Mouse (Mus musculus): ENCODE measurements at regions not wholly inside any gene's neighbourhood (a gene's known extent, or its start where the extent isn't known, plus 50 kb on each side); places are given as distances from the start of the nearest gene placed in this dataset.
"Not testable (repeated sequence)": the region's sequence is repeated elsewhere in the genome, so short reads cannot be mapped to it uniquely, and the experiment has no call there.

DNA sequence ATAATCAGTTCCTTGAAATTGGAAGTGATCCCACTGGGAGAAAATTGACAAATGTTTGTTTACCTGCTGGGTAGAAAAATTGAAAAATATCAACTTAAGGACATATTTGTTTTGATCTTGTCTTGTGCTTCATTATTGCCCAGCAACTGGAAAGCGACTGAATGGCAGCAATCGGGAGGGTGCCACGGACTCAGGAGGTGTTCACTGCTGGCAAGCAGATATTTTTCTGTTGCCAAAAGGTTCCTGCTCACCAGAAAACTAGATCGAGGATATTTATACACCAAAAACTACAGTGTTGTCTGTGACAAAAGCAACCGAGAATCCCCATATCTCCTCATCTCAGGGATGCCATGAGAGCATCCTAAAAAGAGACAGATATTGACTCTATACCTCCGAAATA lies 71.4 kb downstream of the Gm21833 start:
- no peak for DNase-seq (ENCODE audit: low spot score in 2 of 2)

DNA sequence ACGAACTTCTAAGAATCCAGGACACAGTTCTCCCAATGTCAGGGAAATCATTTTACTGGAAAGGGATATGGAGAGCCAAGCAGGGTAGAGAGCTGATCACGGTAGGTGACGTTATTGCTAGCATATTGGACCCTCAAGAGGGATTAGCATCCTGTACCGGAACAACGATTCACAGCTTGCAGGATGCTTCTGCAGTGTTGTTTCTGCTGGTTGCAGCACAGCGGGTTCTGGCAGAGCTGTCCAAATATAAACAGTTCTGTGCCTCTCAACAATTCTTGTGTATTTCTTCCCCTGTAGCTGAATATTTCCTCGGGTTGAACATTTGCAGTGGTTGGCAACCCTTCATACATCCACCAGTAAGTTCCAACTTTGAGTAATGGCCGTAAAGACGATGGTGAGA lies 92.4 kb downstream of the Gm21833 start:
- no peak for DNase-seq (ENCODE audit: low spot score in 2 of 2)

DNA sequence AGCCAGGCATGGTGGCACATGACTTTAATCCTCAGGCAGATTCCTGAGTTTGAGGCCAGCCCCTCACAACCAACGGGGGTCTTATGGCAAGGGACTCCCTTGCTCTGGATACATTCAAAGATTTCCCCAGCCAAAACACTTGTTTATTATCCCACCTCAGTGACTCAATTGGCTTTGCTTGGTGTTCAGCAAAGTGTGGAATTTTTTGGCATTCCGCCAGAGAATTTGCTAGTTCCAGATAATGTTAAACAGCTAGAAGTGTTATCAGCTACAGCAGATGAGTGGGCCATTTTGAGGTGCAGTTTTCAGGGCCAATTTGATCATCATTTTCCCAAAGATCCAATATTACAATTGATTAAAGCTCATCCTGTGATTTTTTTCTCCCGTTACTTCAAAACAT lies 130.8 kb downstream of the Gm21833 start:
- DNase-seq (ENCODE audit: low spot score in 2 of 2): not testable (repeated sequence)

DNA sequence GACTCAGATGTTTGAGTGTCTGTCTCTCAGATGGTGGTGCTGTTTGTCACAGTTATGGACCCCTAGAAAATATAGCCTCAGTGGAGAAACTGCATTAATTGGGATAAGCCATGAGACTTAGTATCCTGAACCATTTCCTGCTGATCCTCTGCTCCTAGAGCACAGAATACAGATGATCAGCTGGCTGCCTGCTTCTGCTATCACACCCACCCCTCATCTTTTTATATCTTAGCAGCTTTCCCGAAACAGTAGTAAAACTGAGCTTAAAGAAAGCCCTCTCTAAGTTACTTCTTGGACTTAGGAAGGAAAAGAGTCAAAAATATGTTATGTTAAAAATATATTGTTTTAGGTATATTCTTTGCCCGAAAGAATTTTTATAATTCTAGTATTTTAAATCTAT lies 163.5 kb downstream of the Gm21833 start:
- no peak for DNase-seq (ENCODE audit: low spot score in 2 of 2)

DNA sequence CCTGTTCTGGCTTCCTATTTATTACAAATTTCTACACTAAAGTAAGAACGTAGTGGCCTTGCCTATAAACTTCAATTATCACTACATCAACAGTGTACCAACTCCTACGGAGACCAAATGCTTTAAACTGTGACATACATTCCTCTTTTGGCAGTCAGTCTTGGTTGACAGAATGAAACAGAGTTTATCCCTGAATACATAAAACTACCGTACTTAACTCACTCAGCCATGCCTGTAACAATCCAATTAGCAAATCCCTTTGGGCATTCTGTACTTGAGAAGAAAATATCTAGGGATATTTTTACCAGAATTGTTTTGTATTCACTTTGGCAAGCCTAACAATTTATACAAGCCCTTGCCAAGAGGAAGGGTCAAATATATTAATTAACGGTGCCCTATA lies 169.7 kb downstream of the Gm21833 start:
- DNase-seq (ENCODE audit: low spot score in 2 of 2): no peak

- DNase-seq (ENCODE audit: low spot score in 2 of 2): no peak
Observed at GRCm38 (mm10) chr16:83021311-83021710, 193.1 kb downstream of the Gm21833 start.

DNA sequence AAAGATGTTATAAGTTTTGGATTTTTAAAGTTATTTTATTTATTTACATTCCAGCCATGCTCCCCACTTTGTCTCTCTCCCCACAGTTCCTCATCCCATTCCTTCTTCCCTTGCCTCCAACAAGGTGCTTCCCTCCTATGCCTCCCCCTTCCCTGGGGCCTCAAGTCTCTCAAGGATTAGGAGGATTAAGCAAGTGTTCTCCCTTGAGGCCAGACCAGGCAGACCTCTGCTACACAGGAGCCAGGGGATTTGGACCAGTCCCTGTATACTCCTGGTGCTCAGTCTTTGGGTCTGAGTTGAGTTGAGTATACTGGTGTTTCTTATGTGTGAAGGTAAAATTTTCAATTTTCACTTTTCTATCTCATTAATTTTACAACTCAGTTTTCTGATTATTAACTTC lies 235.2 kb downstream of the Gm21833 start:
- no peak for DNase-seq (ENCODE audit: low spot score in 2 of 2)

DNA sequence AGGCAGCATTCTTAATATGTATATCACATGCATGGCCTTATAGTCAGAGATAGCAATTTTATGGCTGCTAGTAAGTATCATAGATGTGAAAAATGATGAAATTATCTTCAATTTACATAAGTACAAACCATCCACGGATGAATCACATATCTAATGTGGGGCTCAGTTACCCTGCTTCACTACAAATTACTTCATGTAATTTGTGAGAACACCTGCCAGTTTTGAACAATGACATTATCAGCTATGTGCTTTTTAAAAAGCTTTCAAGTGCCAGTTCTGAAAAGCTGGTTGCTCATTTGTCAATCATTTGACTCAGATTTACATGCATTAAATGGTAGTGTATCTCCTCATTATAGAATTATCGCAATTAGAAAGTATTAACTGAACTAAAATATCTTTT lies 243.3 kb downstream of the Gm21833 start:
- no peak for DNase-seq (ENCODE audit: low spot score in 2 of 2)

DNA sequence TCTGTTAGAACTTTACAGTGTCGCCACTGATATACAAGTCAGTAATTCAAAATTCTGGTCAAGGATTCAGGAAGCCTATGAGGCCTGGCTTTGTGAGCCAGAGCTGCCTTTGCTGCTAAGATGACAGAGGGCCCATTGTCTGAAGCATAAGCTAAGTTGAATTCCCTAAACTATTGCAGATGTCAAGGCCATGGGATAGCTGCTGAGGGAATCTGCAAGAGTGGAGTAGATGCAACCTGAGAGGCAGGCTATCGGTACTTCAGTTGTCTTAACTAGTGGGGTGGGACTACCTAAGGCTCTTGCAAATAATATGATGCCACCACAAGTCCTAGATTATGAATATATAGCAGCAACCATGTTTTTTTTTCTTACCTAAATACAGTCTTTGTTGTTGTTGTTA lies 263.9 kb downstream of the Gm21833 start:
- no peak for DNase-seq (ENCODE audit: low spot score in 2 of 2)

GRCm38 (mm10) chr16:83111128-83111527 lies 282.9 kb downstream of the Gm21833 start:
- DNase-seq (ENCODE audit: low spot score in 2 of 2): peak; percentile 26 to 58

DNA sequence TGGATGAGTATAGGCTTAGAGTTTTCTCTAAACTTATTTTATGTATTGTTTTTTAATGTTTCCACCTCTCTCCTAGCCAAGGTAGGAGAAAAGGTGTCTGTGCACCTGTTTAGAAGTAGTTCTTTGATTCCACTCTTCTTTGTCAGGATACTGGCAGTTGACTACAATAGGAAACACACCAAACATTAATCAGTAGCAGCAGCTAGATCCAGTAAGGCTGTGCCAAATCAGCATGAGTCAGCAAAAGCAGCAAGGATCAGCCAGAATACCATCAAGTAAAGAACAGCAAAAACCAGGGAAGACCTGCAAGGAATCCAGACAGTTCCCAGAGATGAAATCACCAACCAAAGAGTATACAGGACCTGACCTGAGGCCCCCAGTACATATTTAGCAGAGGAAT lies 303.7 kb downstream of the Gm21833 start:
- DNase-seq (ENCODE audit: low spot score in 2 of 2): no peak

- DNase-seq (ENCODE audit: low spot score in 2 of 2): peak in 1 of 2 experiments; percentile 25
Observed at GRCm38 (mm10) chr16:83173021-83173420, 344.8 kb downstream of the Gm21833 start.

DNA sequence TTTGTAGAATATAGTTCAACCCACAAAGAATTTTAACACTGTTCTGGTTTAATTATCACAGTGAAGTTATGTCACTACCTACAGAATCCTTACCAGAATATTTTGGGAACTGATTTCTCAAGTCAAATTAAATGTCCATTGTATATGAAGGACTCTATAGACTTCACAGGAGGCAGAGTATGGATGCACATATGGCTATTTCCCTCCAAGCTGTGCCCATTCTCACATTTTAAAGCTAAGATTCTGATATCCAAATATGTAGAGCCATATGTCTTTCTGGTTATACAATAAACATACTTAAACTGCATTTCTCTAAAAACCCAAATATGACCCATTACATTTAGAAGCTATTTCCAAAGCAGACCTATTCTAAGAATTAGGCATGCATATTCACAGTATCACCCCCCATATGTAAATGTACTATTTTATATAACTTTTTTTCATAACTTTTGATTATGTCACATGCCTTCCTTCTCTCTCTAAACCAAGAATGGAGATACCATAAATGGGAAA lies 365.3 kb downstream of the Gm21833 start:
- DNase-seq (ENCODE audit: low spot score in 2 of 2): peak; percentile 34

- no peak for DNase-seq (ENCODE audit: low spot score in 2 of 2)
Observed at GRCm38 (mm10) chr16:83197812-83198211, 369.6 kb downstream of the Gm21833 start.

Measured in left cerebral cortex, adult 18-20 months (tissue).